Mouse (Mus musculus) forebrain, embryonic 11.5 days (tissue): ENCODE data around the gene Znhit2. TPM values are rescaled to one million over a fixed set of nuclear protein-coding genes. Genes with fewer than 3 reads are reported as not detected.

ENCODE experiments used
- ATAC-seq: fragments of 200-750 bp; cut with Nextera tagmentation; replicated peaks from 2 replicates; pipeline ENCODE4 v1.8.0; 2017; ENCODE audit warnings: moderate TSS enrichment; ENCODE audit not compliant: low FRiP score
- DNase-seq: peaks from one replicate; pipeline ENCODE4 v3.0.0-alpha.2; 2017; ENCODE audit warnings: low spot score
- H3K27ac ChIP-seq: fragments of 300-500 bp; sonication (generic); 2 replicates; pipeline ENCODE4 v1.5.1; 2014; ENCODE audit warnings: low read depth, low read length
- H3K27me3 ChIP-seq: fragments of 300-500 bp; sonication (generic); 2 replicates; pipeline ENCODE4 v1.6.1; 2014; ENCODE audit warnings: mild to moderate bottlenecking, low read length, mixed read lengths; ENCODE audit not compliant: control insufficient read depth, insufficient read depth
- H3K36me3 ChIP-seq: fragments of 300-500 bp; sonication (generic); 2 replicates; pipeline ENCODE4 v1.6.1; 2014; ENCODE audit warnings: mild to moderate bottlenecking, low read length, moderate library complexity, mixed read lengths; ENCODE audit not compliant: control insufficient read depth, insufficient read depth
- H3K4me1 ChIP-seq: fragments of 300-500 bp; sonication (generic); replicated peaks from 2 replicates; pipeline ENCODE4 v1.6.1; 2014; ENCODE audit warnings: low read length, mixed read lengths; ENCODE audit not compliant: control insufficient read depth, insufficient read depth
- H3K4me2 ChIP-seq: fragments of 300-500 bp; sonication (generic); 2 replicates; pipeline ENCODE4 v1.6.1; 2014; ENCODE audit warnings: low read depth, mild to moderate bottlenecking, low read length, moderate library complexity, mixed read lengths; ENCODE audit not compliant: severe bottlenecking
- H3K4me3 ChIP-seq: fragments of 300-500 bp; sonication (generic); 2 replicates; pipeline ENCODE4 v1.5.1; 2014; ENCODE audit warnings: low read depth, low read length
- H3K9ac ChIP-seq: fragments of 300-500 bp; sonication (generic); 2 replicates; pipeline ENCODE4 v1.6.1; 2014; ENCODE audit warnings: low read length
- H3K9me3 ChIP-seq: fragments of 300-500 bp; sonication (generic); 2 replicates; pipeline ENCODE4 v1.6.1; 2016; ENCODE audit warnings: low read length, mixed read lengths; ENCODE audit not compliant: control insufficient read depth
- WGBS: fragments of 180-500 bp; shearing (Covaris S2); extraction: QIAGEN DNeasy Blood & Tissue Kit; methylation state at CpG from one replicate; pipeline ENCODE4 v1.1.7; 2014; 5-methylcytosine and 5-hydroxymethylcytosine counted together
- polyA plus RNA-seq: library from polyadenylated mRNA; unstranded; fragments of >200 nt; fragmentation: Nextera tagmentation; extraction: Ambion mirVana; gene quantifications from 2 replicates; pipeline ENCODE4 v1.2.1, GENCODE M21; 2014

The Znhit2 gene
- polyA plus RNA-seq, 1 experiment from 2014 or later = 42.5 TPM

DNA sequence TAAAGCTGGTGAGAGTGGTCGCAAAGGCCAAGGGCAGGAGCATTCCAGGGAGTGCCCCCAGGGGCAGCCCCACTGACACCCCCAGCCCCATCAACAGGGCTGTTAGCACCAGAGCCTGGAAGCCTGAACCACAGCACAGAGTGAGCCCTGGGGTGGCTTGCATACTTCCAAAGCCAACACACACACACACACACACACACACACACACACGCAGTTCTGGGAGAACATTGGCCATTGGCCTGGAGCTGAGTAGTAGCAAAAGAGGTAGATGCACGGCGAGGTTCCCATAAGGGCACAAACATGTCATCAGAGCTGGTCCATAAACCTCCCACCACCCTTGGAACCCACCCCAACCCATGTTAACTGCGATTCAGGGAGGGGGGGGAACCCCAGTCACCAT is 5.6 kb downstream of the Znhit2 start:
- Histone ChIP-seq H3K9ac (peak overlapping the region; percentile 70), H3K4me1 (peaks cover 19% of the 10 kb centered on the region), H3K27me3 (no peaks in the 10 kb centered on the region), H3K4me2 (peak overlapping the region; percentile 94), H3K36me3 (no peaks in the 10 kb centered on the region; the same call in 1 of the 2 replicates), H3K27ac (peak overlapping the region; percentile 83; the same call in 1 of the 2 replicates), H3K9me3 (no peaks in the 10 kb centered on the region), H3K4me3 (peak overlapping the region; percentile 55)
- 43% methylated on average over 5 of the region's 5 CpGs for WGBS
- no peak for ATAC-seq
- DNase-seq = no peak

DNA sequence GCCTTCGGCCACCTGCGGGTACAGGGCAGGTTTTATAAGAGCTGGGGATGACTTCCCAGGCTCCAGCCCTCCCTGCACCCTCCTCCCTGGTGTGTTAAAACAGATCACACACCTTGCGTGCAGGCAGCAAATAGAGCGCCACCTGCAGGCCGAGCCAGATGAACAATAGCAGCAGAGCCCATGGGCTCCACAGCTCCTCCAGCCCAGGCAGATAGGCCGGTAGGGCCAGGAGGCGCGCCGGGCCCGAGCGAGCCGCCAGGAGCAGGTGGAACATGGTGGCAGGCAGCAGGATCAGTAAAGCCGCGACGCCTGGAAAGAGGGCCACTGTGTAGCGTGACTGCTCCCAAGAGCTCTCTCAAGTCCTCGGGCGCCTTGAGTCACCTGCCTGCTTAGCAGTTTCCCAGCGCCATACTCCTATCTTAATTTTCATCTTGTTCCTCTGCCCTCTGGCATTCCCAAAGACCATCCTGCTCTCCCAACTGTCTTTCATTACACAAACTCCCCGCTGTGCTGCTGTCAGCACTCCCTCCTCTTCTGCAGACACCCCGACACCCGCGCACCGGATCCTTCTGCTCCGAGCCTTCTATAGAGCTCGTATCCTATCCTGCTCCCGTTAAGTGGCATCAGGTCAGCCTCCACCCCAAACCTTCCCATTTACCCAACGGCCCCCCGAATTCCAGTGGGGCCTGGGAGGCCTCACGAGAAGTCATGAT is 6.2 kb downstream of the Znhit2 start:
- Histone ChIP-seq H3K4me1 (peaks cover 15% of the 10 kb centered on the region), H3K4me2 (peak overlapping the region; percentile 94), H3K4me3 (peak overlapping the region; percentile 55), H3K9ac (peak overlapping the region; percentile 70), H3K9me3 (no peaks in the 10 kb centered on the region), H3K36me3 (no peaks in the 10 kb centered on the region; the same call in 1 of the 2 replicates), H3K27ac (peak overlapping the region; percentile 83), H3K27me3 (no peaks in the 10 kb centered on the region)
- under 1% methylated on average over 30 of the region's 30 CpGs for WGBS
- DNase-seq = peak; percentile 94
- peak; percentile 67 for ATAC-seq

DNA sequence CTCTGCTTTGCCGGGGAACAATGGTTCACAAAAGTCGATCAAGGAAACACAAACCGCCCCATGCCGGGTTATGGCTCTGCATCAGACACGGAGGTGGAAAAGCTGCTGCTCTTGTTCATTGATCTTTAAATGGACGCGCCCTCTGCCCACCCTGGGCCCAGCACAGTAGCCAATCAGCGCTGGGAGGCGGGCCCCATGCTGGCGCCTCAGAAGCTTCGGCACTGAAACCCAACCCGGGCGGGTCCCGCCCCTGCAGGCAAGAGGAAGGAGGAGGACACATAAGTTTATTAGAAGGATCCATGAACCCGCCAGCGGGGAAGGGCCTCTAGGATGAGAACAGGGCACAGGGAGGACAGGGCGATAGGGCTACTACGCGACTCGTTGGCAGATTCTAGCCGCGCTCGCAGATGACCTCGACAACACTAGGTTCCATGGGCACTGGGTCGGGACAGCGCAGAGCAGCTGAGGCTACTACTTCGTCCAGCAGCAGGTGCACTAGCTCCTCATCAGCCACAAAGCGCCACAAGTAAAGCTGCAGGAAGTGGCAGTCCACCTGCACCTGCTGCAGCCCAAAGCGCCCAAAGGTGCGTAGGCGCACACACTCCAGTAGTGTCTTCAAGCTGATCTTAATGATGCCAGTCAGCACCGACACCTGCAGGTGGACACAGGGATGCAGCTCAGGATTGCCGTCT is 6.9 kb downstream of the Znhit2 start, which contains the start of gene Tm7sf2:
TSS of gene Tm7sf2 (minus strand) at position 650 of the 692 bp plus-strand sequence.
- Histone ChIP-seq H3K9ac (peak within 1 kb of the TSS; percentile 70), H3K27ac (peak within 1 kb of the TSS; percentile 83), H3K4me2 (peak within 1 kb of the TSS; percentile 94), H3K9me3 (no peaks in the 10 kb centered on the region), H3K36me3 (no peaks in the 10 kb centered on the region; the same call in 1 of the 2 replicates), H3K27me3 (no peaks in the 10 kb centered on the region), H3K4me1 (peaks cover 9% of the 10 kb centered on the region), H3K4me3 (peak within 1 kb of the TSS; percentile 55)
- 11% methylated on average over 33 of the region's 33 CpGs for WGBS
- DNase-seq (peak; percentile 95), ATAC-seq (peak; percentile 94)

DNA sequence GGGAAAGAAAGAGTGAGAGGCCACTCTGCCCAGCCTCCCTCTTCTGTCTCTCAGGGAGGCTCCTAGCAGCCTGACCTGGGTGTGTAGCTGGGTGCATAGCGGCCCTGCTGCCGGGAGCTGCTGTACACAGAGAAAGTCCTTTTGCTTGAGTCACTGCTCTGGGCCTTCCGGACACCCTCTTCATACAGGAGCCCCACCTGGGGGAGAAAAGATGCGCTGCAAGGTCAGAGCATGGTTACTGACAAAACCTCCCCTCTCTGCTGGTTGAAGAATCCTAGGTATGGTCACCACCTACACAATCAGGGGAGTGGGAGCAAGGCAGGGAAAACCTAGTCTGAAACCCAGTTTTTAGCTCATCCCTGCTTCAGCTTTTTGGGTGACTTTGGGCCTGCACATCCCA is 8.0 kb downstream of the Znhit2 start:
- Histone ChIP-seq H3K9me3 (no peaks in the 10 kb centered on the region), H3K36me3 (no peaks in the 10 kb centered on the region; the same call in 1 of the 2 replicates), H3K4me1 (peaks cover 9% of the 10 kb centered on the region), H3K4me3 (no peak overlapping the region), H3K9ac (no peak overlapping the region), H3K27ac (no peak overlapping the region), H3K27me3 (no peaks in the 10 kb centered on the region), H3K4me2 (no peak overlapping the region)
- no peak for DNase-seq
- WGBS = 87% methylated on average over 4 of the region's 4 CpGs
- ATAC-seq = no peak

DNA sequence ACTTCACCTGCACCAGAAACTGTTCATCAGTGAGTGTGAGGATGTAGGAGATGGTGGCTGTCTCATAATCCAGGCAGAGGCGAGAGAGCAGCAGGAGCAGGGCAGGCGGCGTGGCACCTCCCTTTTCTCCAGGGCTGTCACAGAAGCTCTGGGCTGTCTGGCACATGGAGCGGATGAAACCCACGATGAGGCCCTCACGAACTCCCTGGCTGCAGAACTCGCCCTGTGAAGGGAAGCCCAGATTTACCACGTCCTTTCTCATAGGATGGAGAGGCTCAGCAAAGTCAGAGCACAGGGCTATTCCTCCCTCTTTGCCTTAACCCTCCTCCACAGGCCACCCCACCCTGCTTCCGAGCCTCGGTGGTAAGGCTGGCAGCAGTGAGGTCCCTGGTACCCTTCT is 8.9 kb downstream of the Znhit2 start:
- Histone ChIP-seq H3K36me3 (no peaks in the 10 kb centered on the region; the same call in 1 of the 2 replicates), H3K4me1 (peaks cover 9% of the 10 kb centered on the region), H3K9ac (no peak overlapping the region), H3K27ac (no peak overlapping the region), H3K4me2 (no peak overlapping the region), H3K27me3 (no peaks in the 10 kb centered on the region), H3K9me3 (no peaks in the 10 kb centered on the region), H3K4me3 (no peak overlapping the region)
- 94% methylated on average over 10 of the region's 10 CpGs for WGBS
- ATAC-seq (no peak), DNase-seq (no peak)

DNA sequence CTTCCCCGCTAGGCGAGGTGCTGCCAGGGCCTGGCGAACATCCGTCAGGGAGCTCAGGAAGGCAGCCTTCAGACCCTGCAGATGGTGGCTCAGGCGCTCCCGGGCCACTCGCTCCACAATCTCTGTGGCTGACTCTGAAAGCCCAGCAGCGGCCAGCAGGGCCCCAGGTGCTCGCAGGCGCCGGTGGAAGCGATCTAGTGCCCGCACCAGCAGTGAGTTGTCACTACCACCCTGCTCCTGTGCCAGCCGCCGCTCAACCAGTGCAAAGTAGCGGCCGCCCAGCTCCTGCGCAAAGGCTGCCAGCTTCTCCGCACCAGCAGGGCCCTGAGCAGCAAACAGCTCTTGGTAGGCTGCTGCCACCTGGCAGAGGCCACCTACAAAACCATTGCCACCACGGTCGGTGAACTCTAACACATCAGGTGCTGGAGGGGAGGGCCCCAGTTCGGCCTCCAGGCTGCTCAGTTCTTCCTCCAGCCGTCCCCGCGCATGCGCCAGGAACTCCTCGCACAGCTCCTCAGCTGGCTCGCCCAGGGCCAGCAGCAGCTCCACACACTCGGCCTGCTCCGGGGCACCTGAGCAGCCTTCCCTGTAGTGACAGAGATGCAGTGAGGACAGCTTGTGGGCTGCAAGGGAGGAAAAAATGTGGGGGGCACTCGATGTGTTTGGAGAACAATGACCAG is 9.7 kb downstream of the Znhit2 start:
- H3K36me3 ChIP-seq = no peaks in the 10 kb centered on the region; the same call in 1 of the 2 replicates
- WGBS = 91% methylated on average over 31 of the region's 31 CpGs
- no peak for ATAC-seq
- H3K27ac ChIP-seq = no peak overlapping the region
- H3K4me2 ChIP-seq = no peak overlapping the region
- DNase-seq = no peak
- H3K9ac ChIP-seq = no peak overlapping the region
- no peaks in the 10 kb centered on the region for H3K27me3 ChIP-seq
- H3K4me3 ChIP-seq = no peak overlapping the region
- H3K4me1 ChIP-seq = peaks cover 9% of the 10 kb centered on the region
- no peaks in the 10 kb centered on the region for H3K9me3 ChIP-seq

DNA sequence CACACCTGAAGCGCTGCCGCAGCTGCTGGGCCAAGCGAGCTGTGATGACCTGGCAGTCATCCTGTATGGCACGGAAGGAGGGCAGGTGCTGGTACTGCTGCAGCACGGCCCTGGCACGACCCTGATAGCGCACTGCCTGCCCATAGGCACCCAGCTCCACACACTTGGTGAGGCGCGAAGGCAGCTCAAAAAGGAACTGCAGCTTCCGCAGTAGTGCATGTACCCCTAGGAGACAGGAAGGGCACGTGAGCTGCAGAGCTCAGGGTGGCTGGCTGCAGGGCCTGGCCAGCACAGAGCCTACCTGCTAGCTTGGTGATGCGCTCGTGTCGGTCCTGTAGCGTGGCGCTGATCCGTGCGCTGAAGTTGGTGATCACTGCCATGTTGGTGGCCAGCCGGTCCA is 10.3 kb downstream of the Znhit2 start:
- Histone ChIP-seq H3K9ac (no peak overlapping the region), H3K9me3 (no peaks in the 10 kb centered on the region), H3K4me3 (no peak overlapping the region), H3K36me3 (no peaks in the 10 kb centered on the region; the same call in 1 of the 2 replicates), H3K27me3 (no peaks in the 10 kb centered on the region), H3K4me1 (peaks cover 12% of the 10 kb centered on the region), H3K4me2 (no peak overlapping the region), H3K27ac (no peak overlapping the region)
- no peak for DNase-seq
- WGBS = 95% methylated on average over 19 of the region's 19 CpGs
- no peak for ATAC-seq

DNA sequence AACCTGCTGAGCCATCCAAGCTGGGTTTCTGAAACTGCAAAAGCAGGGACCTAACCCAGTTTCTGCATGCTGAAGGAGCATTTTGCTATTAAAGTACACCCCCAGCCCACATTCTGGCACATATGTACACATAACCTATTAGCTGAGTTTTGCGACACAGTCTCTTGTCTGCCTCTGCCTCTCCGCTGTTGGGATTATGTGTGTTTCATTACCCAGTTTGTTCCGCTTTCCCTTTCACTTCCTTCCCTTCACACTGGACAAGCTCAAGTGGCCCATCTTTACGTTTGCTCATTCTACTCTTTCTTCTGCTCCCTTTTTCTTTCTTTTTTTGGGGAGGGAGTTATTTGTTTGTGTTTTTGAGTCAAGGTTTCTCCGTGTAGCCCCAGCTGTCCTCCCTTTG is 12.9 kb downstream of the Znhit2 start:
- no peak for DNase-seq
- no peak for ATAC-seq
- Histone ChIP-seq H3K27ac (no peak overlapping the region), H3K36me3 (no peaks in the 10 kb centered on the region; the same call in 1 of the 2 replicates), H3K27me3 (no peaks in the 10 kb centered on the region), H3K9ac (no peak overlapping the region), H3K9me3 (no peaks in the 10 kb centered on the region), H3K4me3 (no peak overlapping the region), H3K4me1 (peaks cover 5% of the 10 kb centered on the region), H3K4me2 (no peak overlapping the region)
- WGBS = 93% methylated on average over 5 of the region's 5 CpGs
